Mouse (Mus musculus) limb, embryonic 14.5 days (tissue): Measurements from ENCODE around the gene Inpp5d. TPM values are rescaled to one million over a fixed set of nuclear protein-coding genes. Genes with fewer than 3 reads are reported as not detected.
A peak's percentile ranks its signal among the peaks of the same experiment; 100 is the strongest.

Source experiments
- ATAC-seq: fragments of 200-750 bp; cut with Nextera tagmentation; 2 replicates; pipeline ENCODE4 v1.8.0; 2017; ENCODE audit warnings: low read depth, moderate number of reproducible peaks, moderate TSS enrichment; ENCODE audit not compliant: low FRiP score
- DNase-seq: peaks from one replicate; pipeline ENCODE4 v3.0.0-alpha.2; 2015; ENCODE audit warnings: low spot score
- H3K27ac ChIP-seq: fragments of 300-500 bp; sonication (generic); replicated peaks from 2 replicates; pipeline ENCODE4 v1.5.1; 2014; ENCODE audit warnings: low read depth, mild to moderate bottlenecking, low read length, moderate library complexity, mixed read lengths
- H3K27me3 ChIP-seq: fragments of 300-500 bp; sonication (generic); 2 replicates; pipeline ENCODE4 v1.6.1; 2014; ENCODE audit warnings: low read length, mixed read lengths; ENCODE audit not compliant: control insufficient read depth, insufficient read depth
- H3K36me3 ChIP-seq: fragments of 300-500 bp; sonication (generic); 2 replicates; pipeline ENCODE4 v1.6.1; 2014; ENCODE audit warnings: mild to moderate bottlenecking, low read length, moderate library complexity, mixed read lengths; ENCODE audit not compliant: control insufficient read depth, insufficient read depth
- H3K4me1 ChIP-seq: fragments of 300-500 bp; sonication (generic); 2 replicates; pipeline ENCODE4 v1.6.1; 2014; ENCODE audit warnings: antibody characterized with exemption, low read length, mixed read lengths; ENCODE audit not compliant: control insufficient read depth, insufficient read depth
- H3K4me2 ChIP-seq: fragments of 300-500 bp; sonication (generic); replicated peaks from 2 replicates; pipeline ENCODE4 v1.6.1; 2014; ENCODE audit warnings: low read depth, mild to moderate bottlenecking, low read length, moderate library complexity; ENCODE audit not compliant: severe bottlenecking
- H3K4me3 ChIP-seq: fragments of 300-500 bp; sonication (generic); replicated peaks from 2 replicates; pipeline ENCODE4 v1.5.1; 2014; ENCODE audit warnings: low read length
- H3K9ac ChIP-seq: fragments of 300-500 bp; sonication (generic); 2 replicates; pipeline ENCODE4 v1.6.1; 2014; ENCODE audit warnings: mild to moderate bottlenecking, low read depth, low read length, moderate library complexity; ENCODE audit not compliant: severe bottlenecking
- H3K9me3 ChIP-seq: fragments of 300-500 bp; sonication (generic); 2 replicates; pipeline ENCODE4 v1.6.1; 2016; ENCODE audit warnings: low read length; ENCODE audit not compliant: control insufficient read depth
- POLR2A ChIP-seq: fragments of 200-500 bp; IDR thresholded peaks from 2 replicates; pipeline ENCODE4 v1.8.0; 2012; ENCODE audit warnings: inconsistent platforms, mild to moderate bottlenecking, moderate library complexity, borderline replicate concordance; ENCODE audit not compliant: insufficient read depth, insufficient read length; ENCODE audit errors: extremely low read depth
- WGBS: fragments of 180-500 bp; shearing (Covaris S2); extraction: QIAGEN DNeasy Blood & Tissue Kit; methylation state at CpG from one replicate; pipeline ENCODE4 v1.1.7; 2014; 5-methylcytosine and 5-hydroxymethylcytosine counted together
- polyA plus RNA-seq, 2 experiments: library from polyadenylated mRNA; depleted of rRNA in 1 of 2; stranded (reverse) in 1 of 2; unstranded in 1 of 2; fragments of >200 nt; fragmentation: Nextera tagmentation in 1 of 2; extraction: Ambion mirVana in 1 of 2; gene quantifications; 2 replicates each; pipeline versions ENCODE4 v1.2.1 to v1.2.3; 2012 to 2014

The Inpp5d gene
- polyA plus RNA-seq, 2 experiments = 5.9 to 9.7 TPM

DNA sequence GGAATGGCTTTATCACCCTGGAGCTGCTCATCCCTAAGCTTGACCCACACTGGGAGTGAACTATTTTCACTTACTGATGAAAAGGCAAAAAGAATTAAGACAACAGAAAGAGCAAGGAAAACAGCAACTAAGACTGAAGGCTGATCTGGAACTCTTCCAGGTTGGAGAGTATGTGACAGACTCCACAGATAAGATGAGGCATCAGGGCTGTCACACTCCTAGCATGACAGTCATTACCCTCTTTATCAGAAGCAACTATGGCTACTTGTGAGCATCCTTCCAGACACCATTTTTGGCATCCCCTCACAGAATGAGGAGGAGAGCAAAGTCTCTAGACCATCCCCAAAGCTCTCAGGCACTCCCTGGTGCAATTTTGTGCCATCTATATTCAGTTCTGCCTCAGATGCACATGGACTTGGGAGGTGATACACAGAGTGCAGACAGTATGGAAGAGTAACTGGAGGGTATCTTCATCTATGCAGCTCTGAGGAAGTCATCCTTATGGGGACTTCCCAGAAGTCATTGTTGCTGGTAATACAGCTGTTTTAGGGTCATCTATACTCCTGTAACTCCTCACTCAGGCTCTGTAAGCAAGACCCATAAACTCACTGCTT lies 129.4 kb downstream of the Inpp5d start:
- ATAC-seq = no peak
- TF ChIP-seq POLR2A = no peak
- no peak for DNase-seq
- Histone ChIP-seq H3K9me3 (no peaks in the 10 kb centered on the region), H3K4me3 (no peak overlapping the region), H3K9ac (no peak overlapping the region), H3K4me1 (no peaks in the 10 kb centered on the region), H3K27me3 (no peaks in the 10 kb centered on the region), H3K36me3 (no peaks in the 10 kb centered on the region), H3K27ac (no peak overlapping the region), H3K4me2 (no peak overlapping the region)

GRCm38 (mm10) chr1:87755641-87756470 lies 135.7 kb downstream of the Inpp5d start, which contains the start of gene Atg16l1:
Gene Atg16l1 (plus strand): TSS chr1:87755870.
- H3K9me3 ChIP-seq = no peaks in the 10 kb centered on the region
- H3K27me3 ChIP-seq = no peaks in the 10 kb centered on the region
- peak within 1 kb of the TSS; percentile 95 for H3K4me3 ChIP-seq
- H3K4me1 ChIP-seq = peaks cover 5% of the 10 kb centered on the region
- peaks cover 20% of the 10 kb centered on the region for H3K36me3 ChIP-seq
- peak; percentile 66; the same call in 1 of the 2 replicates for TF ChIP-seq POLR2A
- peak; percentile 98 for ATAC-seq
- H3K9ac ChIP-seq = peak within 1 kb of the TSS; percentile 98
- peak within 1 kb of the TSS; percentile 95 for H3K27ac ChIP-seq
- peak; percentile 96 for DNase-seq
- H3K4me2 ChIP-seq = peak within 1 kb of the TSS; percentile 61
- WGBS = 1% methylated on average over 68 of the region's 79 CpGs

DNA sequence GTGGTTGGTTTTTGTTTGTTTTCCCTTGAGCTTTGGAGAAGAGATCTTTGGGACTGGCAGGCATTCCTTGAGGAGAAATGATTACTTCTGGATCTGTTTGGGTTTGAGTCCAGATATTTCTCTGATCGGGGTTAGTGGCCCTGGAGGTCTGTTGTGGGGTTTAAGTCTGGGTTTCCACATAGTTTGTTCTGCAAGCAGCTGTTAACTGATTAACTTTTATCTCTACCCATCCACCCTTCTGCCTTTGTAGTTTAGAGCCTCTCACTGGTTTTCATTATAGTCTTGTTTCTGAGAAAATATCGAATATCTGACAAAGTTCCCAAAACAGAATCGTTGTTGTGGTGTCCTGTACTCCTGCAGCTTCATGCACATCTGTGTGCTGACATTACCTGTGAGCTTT lies 143.7 kb downstream of the Inpp5d start:
- H3K4me3 ChIP-seq = no peak overlapping the region
- no peaks in the 10 kb centered on the region for H3K4me1 ChIP-seq
- H3K27me3 ChIP-seq = no peaks in the 10 kb centered on the region
- H3K9ac ChIP-seq = no peak overlapping the region
- H3K9me3 ChIP-seq = no peaks in the 10 kb centered on the region
- no peak overlapping the region for H3K4me2 ChIP-seq
- ATAC-seq = no peak
- DNase-seq = no peak
- TF ChIP-seq POLR2A = no peak
- H3K36me3 ChIP-seq = peaks cover 93% of the 10 kb centered on the region
- WGBS = 88% methylated on average over 3 of the region's 3 CpGs
- H3K27ac ChIP-seq = no peak overlapping the region

GRCm38 (mm10) chr1:87765741-87766140 lies 145.6 kb downstream of the Inpp5d start:
- Histone ChIP-seq H3K27me3 (no peaks in the 10 kb centered on the region), H3K4me3 (no peak overlapping the region), H3K36me3 (peaks cover 94% of the 10 kb centered on the region), H3K27ac (no peak overlapping the region), H3K9me3 (no peaks in the 10 kb centered on the region), H3K9ac (no peak overlapping the region), H3K4me1 (no peaks in the 10 kb centered on the region), H3K4me2 (no peak overlapping the region)
- 89% methylated on average over 2 of the region's 2 CpGs for WGBS
- DNase-seq (no peak), ATAC-seq (no peak)
- no peak for TF ChIP-seq POLR2A

DNA sequence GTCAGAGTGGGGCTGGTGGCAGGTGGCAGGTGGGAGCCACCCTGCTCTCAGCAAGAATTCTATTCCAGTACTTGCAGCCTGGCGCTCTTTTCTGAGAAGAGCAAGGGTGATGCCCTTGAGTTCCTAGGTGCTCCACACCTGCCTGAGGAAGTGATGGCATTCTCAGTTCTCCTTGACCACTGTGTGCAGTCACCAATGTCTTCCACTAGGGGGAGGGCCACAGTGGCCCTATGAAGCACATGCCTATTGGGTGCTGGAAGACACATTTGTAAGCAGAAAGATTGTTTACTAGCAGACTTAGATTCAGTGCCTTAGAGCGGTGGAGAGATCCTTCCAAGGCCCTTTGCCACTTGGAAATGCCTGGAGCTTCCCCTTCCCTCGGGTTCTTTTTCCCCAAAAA lies 146.1 kb downstream of the Inpp5d start:
- DNase-seq (no peak), ATAC-seq (no peak)
- peaks cover 96% of the 10 kb centered on the region for H3K36me3 ChIP-seq
- no peak overlapping the region for H3K9ac ChIP-seq
- no peaks in the 10 kb centered on the region for H3K27me3 ChIP-seq
- 93% methylated on average over 3 of the region's 3 CpGs for WGBS
- no peaks in the 10 kb centered on the region for H3K4me1 ChIP-seq
- H3K4me3 ChIP-seq = no peak overlapping the region
- no peaks in the 10 kb centered on the region for H3K9me3 ChIP-seq
- no peak for TF ChIP-seq POLR2A
- no peak overlapping the region for H3K27ac ChIP-seq
- H3K4me2 ChIP-seq = no peak overlapping the region
